Mouse (Mus musculus) lung, postnatal 0 days (tissue): ENCODE data around the gene Itih3.

Experiments used
- CTCF ChIP-seq: IDR thresholded peaks from 2 replicates; pipeline ENCODE4 v1.5.1; 2016; ENCODE audit warnings: antibody characterized with exemption, mild to moderate bottlenecking
- EP300 ChIP-seq: IDR thresholded peaks from 2 replicates; pipeline ENCODE4 v1.6.1; 2016; ENCODE audit warnings: antibody characterized with exemption, mild to moderate bottlenecking, control low read depth

GRCm38 (mm10) chr14:30867042-30867441, 56.5 kb downstream of the Itih3 start:
- TF ChIP-seq CTCF (peak; percentile 98), EP300 (no peak)
